ENCODE assay signal across 8 mouse cellular contexts in genomic region chr7:65870928-65871580, GRCm38 (mm10). TPM values are rescaled to one million over a fixed set of nuclear protein-coding genes. Genes with fewer than 3 reads are reported as not detected.
DNase-seq lines count a peak whose midpoint lies in the region; ATAC-seq lines count a peak whose summit lies in the region.

No protein-coding gene starts in this region.

- H3K9ac ChIP-seq in forebrain, embryonic 12.5 days, result no peak overlapping the region
- no peak overlapping the region for H3K9ac ChIP-seq in neural tube, embryonic 14.5 days (replicated peaks; ENCODE audit: low read depth, low read length)
- no peak overlapping the region for H3K9ac ChIP-seq in heart, embryonic 12.5 days

- DNase-seq in frontal cortex, postnatal 25 days (ENCODE audit: low spot score in 2 of 2), result no peak
- DNase-seq in layer of hippocampus, postnatal 36 days, result peak; percentile 46 to 59
- DNase-seq in kidney, adult 11 months, result no peak

- peaks cover 20% of the 10 kb centered on the region for H3K4me1 ChIP-seq in forebrain, embryonic 12.5 days
- H3K4me1 ChIP-seq in neural tube, embryonic 14.5 days (ENCODE audit: control insufficient read depth, insufficient read depth, low read length), result peaks cover 8% of the 10 kb centered on the region; the same call in 1 of the 2 replicates
- H3K4me1 ChIP-seq in heart, embryonic 12.5 days (replicated peaks), result peaks cover 47% of the 10 kb centered on the region

- H3K27ac ChIP-seq in forebrain, embryonic 12.5 days, result no peak overlapping the region
- H3K27ac ChIP-seq in neural tube, embryonic 14.5 days (ENCODE audit: low read depth, low read length), result no peak overlapping the region
- no peak overlapping the region for H3K27ac ChIP-seq in heart, embryonic 12.5 days (ENCODE audit: poor library complexity, severe bottlenecking)

- no peak overlapping the region for H3K4me3 ChIP-seq in forebrain, embryonic 12.5 days (replicated peaks)
- H3K4me3 ChIP-seq in neural tube, embryonic 14.5 days (ENCODE audit: low read depth, low read length), result no peak overlapping the region
- H3K4me3 ChIP-seq in heart, embryonic 12.5 days, result no peak overlapping the region

- 9% methylated on average over 10 of the region's 10 CpGs for WGBS in forebrain, embryonic 12.5 days
- 14% methylated on average over 10 of the region's 10 CpGs for WGBS in neural tube, embryonic 14.5 days
- WGBS in heart, embryonic 12.5 days, result 58% methylated on average over 10 of the region's 10 CpGs

- ATAC-seq in frontal cortex, adult (ENCODE audit: low TSS enrichment), result peak; percentile 93
- ATAC-seq in forebrain, embryonic 12.5 days (ENCODE audit: low FRiP score), result peak; percentile 68
- peak; percentile 90 for ATAC-seq in neural tube, embryonic 14.5 days (ENCODE audit: low read depth)
- ATAC-seq in activated CD4-positive, CD25-positive, alpha-beta regulatory T cell, adult 4 months, result no peak
- no peak for ATAC-seq in heart, embryonic 12.5 days (ENCODE audit: insufficient number of reproducible peaks, low FRiP score)

- H3K4me2 ChIP-seq in forebrain, embryonic 12.5 days, result peak overlapping the region; percentile 25
- no peak overlapping the region for H3K4me2 ChIP-seq in neural tube, embryonic 14.5 days (ENCODE audit: low read depth, low read length)
- H3K4me2 ChIP-seq in heart, embryonic 12.5 days, result no peak overlapping the region

- no peaks in the 10 kb centered on the region for H3K9me3 ChIP-seq in forebrain, embryonic 12.5 days
- H3K9me3 ChIP-seq in neural tube, embryonic 14.5 days (ENCODE audit: control insufficient read depth, low read length), result no peaks in the 10 kb centered on the region
- H3K9me3 ChIP-seq in heart, embryonic 12.5 days (replicated peaks), result no peaks in the 10 kb centered on the region

- peaks cover 10% of the 10 kb centered on the region for H3K27me3 ChIP-seq in forebrain, embryonic 12.5 days
- H3K27me3 ChIP-seq in neural tube, embryonic 14.5 days (ENCODE audit: control insufficient read depth, insufficient read depth, low read length), result 0 out of 2 replicates have a peak, but pooled peaks cover 2% of the 10 kb centered on the region
- H3K27me3 ChIP-seq in heart, embryonic 12.5 days (replicated peaks), result peaks cover 61% of the 10 kb centered on the region

- no peaks in the 10 kb centered on the region for H3K36me3 ChIP-seq in forebrain, embryonic 12.5 days (replicated peaks)
- H3K36me3 ChIP-seq in neural tube, embryonic 14.5 days (ENCODE audit: control insufficient read depth, insufficient read depth, low read length), result no peaks in the 10 kb centered on the region
- H3K36me3 ChIP-seq in heart, embryonic 12.5 days, result no peaks in the 10 kb centered on the region

RNA-seq across cellular contexts. Expression of gene Pcsk6, which starts 9.5 kb away (rescaled TPM):
- 1.6 and 2.5 TPM in 2 replicates for polyA plus RNA-seq in forebrain, embryonic 12.5 days (2016; fragmentation: Nextera tagmentation; extraction: Ambion mirVana)
- 10 to 100 TPM; 12.5 to 14.8 TPM for total RNA-seq in layer of hippocampus, postnatal 36 days (2021)
- polyA plus RNA-seq in neural tube, embryonic 14.5 days (2014; fragmentation: Nextera tagmentation; extraction: Ambion mirVana), result 1.4 and 2.6 TPM in 2 replicates
- not detected for polyA plus RNA-seq in activated CD4-positive, CD25-positive, alpha-beta regulatory T cell, adult 4 months (2017; shearing (Covaris generic))
- polyA plus RNA-seq in heart, embryonic 12.5 days (2016; fragmentation: Nextera tagmentation; extraction: Ambion mirVana), result 2.7 and 3.2 TPM in 2 replicates

Comparison
In these comparisons a context has a peak if more than half of its experiments do, and no peak if none do; other contexts are left out.
1. ATAC-seq: peak in frontal cortex, adult (single experiment), forebrain, embryonic 12.5 days (single experiment) and neural tube, embryonic 14.5 days (single experiment); none in activated CD4-positive, CD25-positive, alpha-beta regulatory T cell, adult 4 months (single experiment) and heart, embryonic 12.5 days (single experiment).
2. DNase-seq: peak in layer of hippocampus, postnatal 36 days (2 of 2); none in frontal cortex, postnatal 25 days (0 of 2) and kidney, adult 11 months (single experiment).